ENCODE assay signal across 16 mouse cellular contexts in genomic region chr9:24387230-24387629, GRCm38 (mm10).
"Had no signal": no experiment of that assay in that cellular context is flagged by ENCODE, and none has a peak within 500 bp of the region (broad histone marks: within the 10 kb centered on the region; RNA-seq: fewer than 3 reads in every experiment).

No protein-coding gene starts in this region.

- H3K4me2 ChIP-seq: kidney, embryonic 15.5 days; limb, embryonic 15.5 days; lung, embryonic 14.5 days; midbrain, embryonic 12.5 days; neural tube, embryonic 13.5 days had no signal

- H3K9me3 ChIP-seq: kidney, embryonic 15.5 days; limb, embryonic 15.5 days; midbrain, embryonic 12.5 days; neural tube, embryonic 13.5 days had no signal

- H3K4me1 ChIP-seq: kidney, embryonic 15.5 days; limb, embryonic 15.5 days; midbrain, embryonic 12.5 days; neural tube, embryonic 13.5 days had no signal

- H3K27me3 ChIP-seq: kidney, embryonic 15.5 days; limb, embryonic 15.5 days; megakaryocyte, embryonic 14.5 days; midbrain, embryonic 12.5 days; neural tube, embryonic 13.5 days had no signal

- H3K36me3 ChIP-seq: kidney, embryonic 15.5 days; limb, embryonic 15.5 days; midbrain, embryonic 12.5 days; neural tube, embryonic 13.5 days had no signal

- ATAC-seq: intestine, embryonic 16.5 days; midbrain, embryonic 16.5 days had no signal

- H3K4me3 ChIP-seq: kidney, embryonic 15.5 days; limb, embryonic 15.5 days; megakaryocyte, embryonic 14.5 days; midbrain, embryonic 12.5 days; neural tube, embryonic 13.5 days had no signal

- H3K27ac ChIP-seq: kidney, embryonic 15.5 days; limb, embryonic 15.5 days; midbrain, embryonic 12.5 days; neural tube, embryonic 13.5 days had no signal

- H3K9ac ChIP-seq: kidney, embryonic 15.5 days; limb, embryonic 15.5 days; lung, embryonic 14.5 days; midbrain, embryonic 12.5 days; neural tube, embryonic 13.5 days had no signal

- DNase-seq: kidney, adult 2 months; kidney, postnatal 14 days; layer of hippocampus, adult 9-11 months; layer of hippocampus, postnatal 36 days; lung, embryonic 14.5 days; lung, postnatal 10 days; lung, postnatal 4 days; right cerebral cortex, postnatal 14 days; thymus, postnatal 36 days had no signal
